Mouse (Mus musculus): ENCODE measurements around the gene Rpusd2. TPM values are rescaled to one million over a fixed set of nuclear protein-coding genes. Genes with fewer than 3 reads are reported as not detected.
A peak's percentile ranks its signal among the peaks of the same experiment; 100 is the strongest.
"Not testable (repeated sequence)": the region's sequence is repeated elsewhere in the genome, so short reads cannot be mapped to it uniquely, and the experiment has no call there.

Rpusd2 gene
- 2.3 and 4.0 TPM in 2 replicates for polyA plus RNA-seq (2012; rRNA removed)

GRCm38 (mm10) chr2:119034656-119035396 is at the start of gene Rpusd2:
Gene Rpusd2, plus strand, starts transcription at chr2:119034790.
- under 1% methylated on average over 49 of the region's 49 CpGs for WGBS
- DNase-seq (ENCODE audit: low read depth, low spot score) = peak; percentile 94

- 78% methylated on average over 5 of the region's 5 CpGs for WGBS
- DNase-seq (ENCODE audit: low read depth, low spot score) = no peak
Observed at GRCm38 (mm10) chr2:118995490-118995889, 39.1 kb upstream of the Rpusd2 start.

GRCm38 (mm10) chr2:118995919-118996797 is 38.4 kb upstream of the Rpusd2 start:
- DNase-seq (ENCODE audit: low read depth, low spot score) = no peak
- 58% methylated on average over 16 of the region's 16 CpGs for WGBS

GRCm38 (mm10) chr2:118996798-118997105 is 37.8 kb upstream of the Rpusd2 start:
- WGBS = 41% methylated on average over 1 of the region's 1 CpGs

GRCm38 (mm10) chr2:118998115-118998866 is 36.3 kb upstream of the Rpusd2 start:
- WGBS = 20% methylated on average over 6 of the region's 6 CpGs
- DNase-seq (ENCODE audit: low read depth, low spot score) = no peak

More at GRCm38 (mm10) chr2:118996798-118997105, 37.8 kb upstream of the Rpusd2 start:
- no peak for DNase-seq (ENCODE audit: low read depth, low spot score)

GRCm38 (mm10) chr2:118999025-118999639 is 35.5 kb upstream of the Rpusd2 start:
- WGBS = 73% methylated on average over 3 of the region's 3 CpGs
- DNase-seq (ENCODE audit: low read depth, low spot score) = no peak

GRCm38 (mm10) chr2:119006886-119007285 is 27.7 kb upstream of the Rpusd2 start:
- DNase-seq (ENCODE audit: low read depth, low spot score) = no peak
- WGBS = 78% methylated on average over 7 of the region's 7 CpGs

- WGBS = 86% methylated on average over 2 of the region's 2 CpGs
- DNase-seq (ENCODE audit: low read depth, low spot score) = no peak
Observed at GRCm38 (mm10) chr2:119009376-119009775, 25.2 kb upstream of the Rpusd2 start.

GRCm38 (mm10) chr2:119014989-119015388 is 19.6 kb upstream of the Rpusd2 start:
- DNase-seq (ENCODE audit: low read depth, low spot score) = no peak
- WGBS = 28% methylated on average over 7 of the region's 7 CpGs

- DNase-seq (ENCODE audit: low read depth, low spot score) = peak; percentile 25
- WGBS = 21% methylated on average over 12 of the region's 12 CpGs
Observed at GRCm38 (mm10) chr2:119015604-119016180, 18.9 kb upstream of the Rpusd2 start.

GRCm38 (mm10) chr2:119016312-119016711 is 18.3 kb upstream of the Rpusd2 start:
- DNase-seq (ENCODE audit: low read depth, low spot score) = not testable (repeated sequence)
- 78% methylated on average over 4 of the region's 4 CpGs for WGBS

GRCm38 (mm10) chr2:119017647-119018046 is 16.9 kb upstream of the Rpusd2 start:
- WGBS = 96% methylated on average over 3 of the region's 3 CpGs
- DNase-seq (ENCODE audit: low read depth, low spot score) = no peak

- DNase-seq (ENCODE audit: low read depth, low spot score) = no peak
- WGBS = 68% methylated on average over 22 of the region's 22 CpGs
Observed at GRCm38 (mm10) chr2:119018391-119019122, 16.0 kb upstream of the Rpusd2 start.

GRCm38 (mm10) chr2:119019131-119019530 is 15.5 kb upstream of the Rpusd2 start:
- 54% methylated on average over 5 of the region's 5 CpGs for WGBS

GRCm38 (mm10) chr2:119019538-119019937 is 15.1 kb upstream of the Rpusd2 start:
- no peak for DNase-seq (ENCODE audit: low read depth, low spot score)
- WGBS = 79% methylated on average over 4 of the region's 4 CpGs

More at GRCm38 (mm10) chr2:119019131-119019530, 15.5 kb upstream of the Rpusd2 start:
- no peak for DNase-seq (ENCODE audit: low read depth, low spot score)

- 95% methylated on average over 6 of the region's 6 CpGs for WGBS
- no peak for DNase-seq (ENCODE audit: low read depth, low spot score)
Observed at GRCm38 (mm10) chr2:119023154-119023660, 11.4 kb upstream of the Rpusd2 start.

GRCm38 (mm10) chr2:119024536-119025238 is 9.9 kb upstream of the Rpusd2 start:
- DNase-seq (ENCODE audit: low read depth, low spot score) = no peak
- 69% methylated on average over 9 of the region's 9 CpGs for WGBS

- 83% methylated on average over 4 of the region's 4 CpGs for WGBS
- no peak for DNase-seq (ENCODE audit: low read depth, low spot score)
Observed at GRCm38 (mm10) chr2:119025239-119025616, 9.4 kb upstream of the Rpusd2 start.
